Mouse (Mus musculus): ENCODE data around the gene Col25a1. TPM values are rescaled to one million over a fixed set of nuclear protein-coding genes. Genes with fewer than 3 reads are reported as not detected.
A peak's percentile ranks its signal among the peaks of the same experiment; 100 is the strongest.

The Col25a1 gene
- total RNA-seq, 2 experiments from 2014 or later: 70.7 to 71.0 TPM

DNA sequence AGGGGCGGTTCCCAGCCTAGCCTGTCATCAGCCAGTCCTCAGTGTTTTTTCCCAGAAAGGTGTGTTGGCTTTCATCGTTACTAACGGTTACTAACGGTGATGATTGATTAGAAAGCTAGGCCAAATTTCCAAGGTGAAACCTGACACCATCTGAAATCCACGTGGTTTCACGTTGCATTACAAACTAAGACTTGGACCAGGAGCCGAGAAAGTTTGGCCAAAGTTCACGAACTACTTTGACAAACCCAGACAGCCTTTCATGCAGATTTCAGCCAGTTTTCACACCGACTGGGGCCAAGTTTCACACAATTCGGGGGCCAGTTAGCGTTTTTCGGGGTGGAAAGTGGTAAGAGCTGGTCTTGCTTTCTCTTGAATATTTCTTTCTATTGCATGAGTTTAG lies 309.4 kb downstream of the Col25a1 start:
- DNase-seq (ENCODE audit: low spot score in 2 of 2): no peak

GRCm38 (mm10) chr3:130443842-130444627 lies 312.7 kb downstream of the Col25a1 start:
- no peak for DNase-seq (ENCODE audit: low spot score in 2 of 2)

- no peak for DNase-seq (ENCODE audit: low spot score in 2 of 2)
These were observed 318.6 kb downstream of the Col25a1 start for GRCm38 (mm10) chr3:130449864-130450263.

GRCm38 (mm10) chr3:130465371-130465770 lies 334.1 kb downstream of the Col25a1 start:
- DNase-seq (ENCODE audit: low spot score in 2 of 2): peak; percentile 43 to 74

- no peak for DNase-seq (ENCODE audit: low spot score in 2 of 2)
These were observed 342.0 kb downstream of the Col25a1 start for GRCm38 (mm10) chr3:130473211-130473768.

DNA sequence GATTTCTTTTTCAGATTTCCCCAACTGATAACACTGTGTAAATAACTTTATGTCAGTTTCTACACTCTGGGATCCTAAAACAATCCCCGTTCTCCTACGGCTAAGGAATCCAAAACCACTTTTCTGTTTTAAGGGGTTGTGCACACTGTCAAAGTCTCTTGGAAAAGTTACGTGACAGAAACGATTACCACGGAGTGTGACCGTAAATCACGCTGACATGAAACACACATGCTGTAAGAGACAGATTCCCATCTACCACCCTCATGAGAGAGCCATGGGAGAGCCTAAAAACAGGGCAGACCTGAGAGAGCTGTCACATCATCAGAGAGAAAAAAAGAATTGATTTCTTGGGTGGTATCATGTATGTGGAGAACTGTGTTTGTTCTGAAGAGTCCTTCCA lies 342.7 kb downstream of the Col25a1 start:
- DNase-seq (ENCODE audit: low spot score in 2 of 2): no peak

DNA sequence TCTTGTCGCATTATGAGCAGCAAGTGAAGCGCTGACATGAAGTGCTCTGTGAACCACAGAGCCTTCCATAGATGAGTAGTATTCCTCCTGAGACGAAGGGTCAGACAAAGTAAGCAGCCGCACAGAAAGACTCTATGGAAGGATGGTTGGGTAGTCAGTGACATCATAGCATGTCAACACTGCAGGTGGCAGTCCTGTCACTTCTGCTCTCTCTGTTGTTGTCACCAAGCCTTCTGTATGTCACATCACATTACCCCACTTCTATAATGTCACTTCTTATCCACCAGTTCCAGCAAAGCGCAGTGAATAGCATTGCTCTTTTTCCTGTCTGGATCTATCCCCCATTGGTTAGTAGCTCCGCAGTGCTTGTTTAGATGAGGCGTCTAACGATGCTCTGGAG lies 351.2 kb downstream of the Col25a1 start:
- DNase-seq (ENCODE audit: low spot score in 2 of 2): no peak

DNA sequence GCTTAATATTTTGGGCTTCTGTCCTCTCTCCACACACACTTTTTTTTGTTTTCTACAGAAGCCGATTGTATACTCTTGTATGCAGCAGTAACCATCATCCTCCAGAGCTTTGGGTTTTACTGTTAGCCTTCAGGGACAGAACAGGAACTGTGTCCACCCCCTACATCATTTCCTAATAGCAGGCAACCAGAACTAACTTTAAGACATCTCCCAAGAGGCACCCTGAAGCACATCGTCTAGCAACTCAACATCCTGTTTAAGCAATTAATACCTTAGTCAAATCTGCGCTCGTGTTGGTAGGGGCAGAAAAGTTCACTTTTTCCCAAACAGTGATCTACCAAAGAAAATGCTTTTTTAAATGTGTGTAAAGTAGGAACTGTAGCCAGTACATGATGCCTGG lies 357.5 kb downstream of the Col25a1 start:
- DNase-seq (ENCODE audit: low spot score in 2 of 2): no peak

GRCm38 (mm10) chr3:130494192-130494591 lies 362.9 kb downstream of the Col25a1 start:
- no peak for DNase-seq (ENCODE audit: low spot score in 2 of 2)

DNA sequence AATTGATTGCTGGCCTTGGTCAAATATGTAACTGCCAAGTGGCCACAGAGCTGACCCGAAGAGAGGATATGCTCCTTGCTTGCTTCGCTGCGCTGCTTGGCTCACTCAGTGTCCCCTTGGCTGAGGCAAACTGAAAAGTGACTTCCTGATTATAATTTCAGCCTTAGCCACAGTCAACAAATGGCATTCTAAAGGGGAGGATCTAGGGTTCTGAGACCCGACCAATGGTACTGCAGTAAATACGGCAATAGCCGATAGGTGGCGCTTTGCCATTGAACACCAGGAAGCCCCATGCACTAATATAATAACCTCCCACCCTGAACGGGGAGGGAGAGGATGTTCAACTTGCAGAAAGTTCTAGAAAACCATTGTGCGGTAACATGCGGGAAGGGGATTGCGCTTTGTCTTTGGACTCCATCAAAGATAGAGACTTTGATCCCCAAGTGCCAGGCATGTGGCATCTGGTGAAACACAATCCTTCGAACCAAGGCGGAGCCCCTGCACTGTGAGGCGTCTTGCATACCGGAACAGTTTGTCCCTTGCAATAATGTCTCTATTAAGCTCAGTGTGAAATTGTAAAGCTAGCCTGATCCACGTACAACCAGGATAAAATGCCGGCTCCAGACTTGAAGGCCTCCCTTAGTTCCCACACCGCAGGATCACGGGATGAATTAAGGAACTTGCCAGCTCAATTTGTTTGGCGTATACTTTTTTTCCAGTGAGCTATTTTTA lies 363.5 kb downstream of the Col25a1 start:
- DNase-seq (ENCODE audit: low spot score in 2 of 2): peak in 1 of 2 experiments; percentile 40

DNA sequence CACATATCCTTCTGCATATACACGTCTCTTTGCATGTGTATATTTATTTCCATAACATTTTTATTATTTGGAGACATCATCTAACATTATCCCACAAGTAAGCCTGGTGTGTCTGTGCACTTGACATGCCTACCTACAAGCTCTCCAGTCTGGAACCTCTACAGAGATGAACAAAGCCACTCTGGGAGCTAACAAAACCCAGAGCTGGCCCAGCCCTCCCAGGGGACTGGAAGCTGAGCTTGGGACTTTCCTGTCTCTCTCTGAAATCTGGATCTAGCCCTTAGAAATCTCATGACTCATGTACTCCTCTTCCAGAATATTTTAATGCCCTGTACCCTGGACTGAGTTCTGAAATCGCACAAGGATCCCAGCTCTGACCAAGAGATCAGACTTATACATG lies 365.7 kb downstream of the Col25a1 start:
- no peak for DNase-seq (ENCODE audit: low spot score in 2 of 2)

DNA sequence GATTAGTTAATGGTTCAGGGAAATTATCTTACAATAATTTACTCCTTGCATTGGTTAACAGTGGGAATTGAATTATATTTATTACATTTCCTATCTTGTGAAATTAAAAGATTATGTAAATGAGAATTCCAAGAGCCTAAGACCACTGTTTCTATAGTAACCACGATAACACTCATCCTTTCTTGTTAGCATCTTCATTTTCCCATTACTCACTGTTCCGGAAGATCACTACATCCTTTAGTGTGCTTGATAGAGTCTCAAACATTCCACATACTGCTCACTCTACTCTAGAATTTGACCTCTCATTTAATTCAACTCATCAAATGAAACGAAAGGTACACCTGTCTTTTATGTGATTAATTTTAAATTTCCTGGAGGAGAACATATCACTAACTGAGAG lies 370.4 kb downstream of the Col25a1 start:
- no peak for DNase-seq (ENCODE audit: low spot score in 2 of 2)

- no peak for DNase-seq (ENCODE audit: low spot score in 2 of 2)
These were observed 377.0 kb downstream of the Col25a1 start for GRCm38 (mm10) chr3:130508330-130508729.

GRCm38 (mm10) chr3:130518457-130518879 lies 387.2 kb downstream of the Col25a1 start:
- peak in 1 of 2 experiments; percentile 55 for DNase-seq (ENCODE audit: low spot score in 2 of 2)

GRCm38 (mm10) chr3:130521834-130522476 lies 390.7 kb downstream of the Col25a1 start:
- DNase-seq (ENCODE audit: low spot score in 2 of 2): no peak

GRCm38 (mm10) chr3:130523019-130523418 lies 391.7 kb downstream of the Col25a1 start:
- peak in 1 of 2 experiments; percentile 49 for DNase-seq (ENCODE audit: low spot score in 2 of 2)

DNA sequence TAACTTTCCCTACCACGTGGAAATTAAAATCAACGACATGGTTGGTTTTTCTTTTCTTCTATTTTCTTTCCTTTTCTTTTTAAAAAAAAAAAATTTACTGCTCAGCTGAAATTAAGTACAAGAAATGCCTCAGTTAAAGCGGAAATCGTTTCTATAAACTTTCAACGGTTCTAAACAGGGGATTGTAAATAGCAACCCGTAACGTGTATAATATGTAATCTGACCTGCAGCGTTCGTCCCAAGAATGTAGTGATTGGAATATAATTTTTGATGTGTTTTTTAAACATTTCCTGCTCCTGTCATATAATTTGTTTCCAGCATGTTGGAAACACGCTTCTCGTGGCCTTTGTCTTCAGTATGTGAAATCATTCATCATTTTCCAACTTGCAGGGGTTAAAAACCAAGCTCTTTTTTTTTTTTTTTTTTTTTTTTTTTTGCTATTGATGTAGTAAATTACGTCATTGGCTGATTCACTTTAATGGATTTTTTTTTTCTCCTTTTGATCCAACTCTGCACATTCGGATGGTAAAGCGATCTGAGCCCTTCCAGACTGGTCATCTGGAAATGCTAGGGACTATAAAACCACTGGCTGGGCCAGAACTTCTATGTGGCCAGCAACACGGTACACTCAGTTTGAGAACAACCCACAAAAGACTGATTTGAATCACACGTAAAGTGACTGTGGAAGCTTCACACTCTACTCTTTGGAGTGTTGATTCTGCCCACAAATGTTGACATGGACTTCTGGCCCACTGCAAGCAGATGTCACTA lies 393.3 kb downstream of the Col25a1 start:
- DNase-seq (ENCODE audit: low spot score in 2 of 2): no peak

GRCm38 (mm10) chr3:130535021-130535420 lies 403.7 kb downstream of the Col25a1 start:
- no peak for DNase-seq (ENCODE audit: low spot score in 2 of 2)

GRCm38 (mm10) chr3:130541541-130541940 lies 410.2 kb downstream of the Col25a1 start:
- DNase-seq (ENCODE audit: low spot score in 2 of 2): peak in 1 of 2 experiments; percentile 58

- DNase-seq (ENCODE audit: low spot score in 2 of 2): no peak
These were observed 414.7 kb downstream of the Col25a1 start for GRCm38 (mm10) chr3:130545995-130546394.

DNA sequence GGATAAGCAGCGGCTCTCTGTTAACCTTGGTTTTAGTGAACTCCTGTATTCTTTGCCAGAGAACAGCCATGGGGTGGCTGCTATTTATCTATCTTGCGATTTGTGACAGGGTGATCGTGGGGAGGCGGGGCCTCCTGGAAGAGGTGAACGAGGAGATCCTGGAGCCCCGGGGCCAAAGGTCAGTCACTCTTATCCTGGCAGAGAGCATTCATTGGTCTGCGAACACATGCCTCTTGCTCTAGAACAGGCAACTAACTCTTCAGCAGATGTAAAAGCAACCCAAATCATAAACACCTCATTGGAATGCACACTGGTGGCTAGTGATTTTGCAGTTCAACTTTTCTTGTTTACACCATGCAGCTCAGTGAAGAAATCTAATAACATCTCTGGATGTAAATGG lies 417.8 kb downstream of the Col25a1 start:
- DNase-seq (ENCODE audit: low spot score in 2 of 2): no peak
